Mouse (Mus musculus) liver (tissue): ENCODE data around the gene Clpsl2.
"Not testable (repeated sequence)": the region's sequence is repeated elsewhere in the genome, so short reads cannot be mapped to it uniquely, and the experiment has no call there.

Experiments
- DNase-seq: peaks from one replicate; pipeline ENCODE4 v3.0.0-alpha.2; 2020; ENCODE audit warnings: mixed read lengths

Gene Clpsl2

DNA sequence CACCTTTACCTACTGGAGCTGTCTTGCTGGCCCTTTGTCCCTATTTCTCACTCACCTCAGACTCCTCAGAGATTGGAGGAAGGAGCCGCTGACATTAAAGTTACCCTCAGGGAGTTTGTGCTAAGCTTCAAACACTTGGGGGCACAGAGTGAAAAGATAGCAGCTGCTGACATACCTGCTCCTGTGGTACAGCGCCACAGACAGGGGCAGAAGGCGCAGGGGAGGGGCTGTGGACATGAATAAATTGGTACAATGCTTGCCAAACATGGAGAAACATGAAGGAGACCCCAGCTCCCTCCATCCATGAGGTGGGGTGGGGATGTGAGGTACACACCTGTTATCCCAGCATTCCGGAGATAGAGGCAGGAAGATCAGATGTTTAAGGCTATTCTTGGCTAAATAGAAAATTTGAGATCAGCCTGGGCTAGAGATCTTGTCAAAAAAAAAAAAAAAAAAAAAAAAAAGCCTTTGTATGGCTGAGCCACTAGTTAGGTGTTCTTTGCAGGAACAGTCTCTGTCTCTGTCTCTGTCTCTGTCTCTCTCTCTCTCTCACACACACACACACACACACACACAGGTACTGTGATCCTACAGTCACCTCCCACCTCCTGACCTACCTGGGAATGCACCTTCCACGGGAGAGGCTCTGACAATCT is 28.0 kb upstream of the Clpsl2 start:
- DNase-seq: no peak

DNA sequence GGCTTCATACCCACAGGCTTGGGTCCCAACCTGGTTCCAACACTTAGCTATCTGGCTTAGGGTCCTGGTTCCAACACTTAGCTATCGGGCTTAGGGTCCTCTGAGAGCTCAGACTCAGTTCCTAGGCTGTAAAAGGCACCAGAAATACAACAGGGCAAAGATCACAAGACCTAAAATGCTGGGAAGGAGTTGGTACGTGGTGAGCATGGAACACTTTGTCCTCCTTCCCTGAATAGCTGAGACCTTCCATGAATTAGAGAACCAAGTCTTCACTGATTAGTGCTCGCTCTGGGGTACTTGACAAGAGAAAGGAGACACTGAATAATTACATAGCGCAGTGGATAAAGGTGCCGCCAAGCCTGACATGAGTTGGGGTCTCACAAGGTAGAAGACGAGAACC is 27.3 kb upstream of the Clpsl2 start:
- no peak for DNase-seq

DNA sequence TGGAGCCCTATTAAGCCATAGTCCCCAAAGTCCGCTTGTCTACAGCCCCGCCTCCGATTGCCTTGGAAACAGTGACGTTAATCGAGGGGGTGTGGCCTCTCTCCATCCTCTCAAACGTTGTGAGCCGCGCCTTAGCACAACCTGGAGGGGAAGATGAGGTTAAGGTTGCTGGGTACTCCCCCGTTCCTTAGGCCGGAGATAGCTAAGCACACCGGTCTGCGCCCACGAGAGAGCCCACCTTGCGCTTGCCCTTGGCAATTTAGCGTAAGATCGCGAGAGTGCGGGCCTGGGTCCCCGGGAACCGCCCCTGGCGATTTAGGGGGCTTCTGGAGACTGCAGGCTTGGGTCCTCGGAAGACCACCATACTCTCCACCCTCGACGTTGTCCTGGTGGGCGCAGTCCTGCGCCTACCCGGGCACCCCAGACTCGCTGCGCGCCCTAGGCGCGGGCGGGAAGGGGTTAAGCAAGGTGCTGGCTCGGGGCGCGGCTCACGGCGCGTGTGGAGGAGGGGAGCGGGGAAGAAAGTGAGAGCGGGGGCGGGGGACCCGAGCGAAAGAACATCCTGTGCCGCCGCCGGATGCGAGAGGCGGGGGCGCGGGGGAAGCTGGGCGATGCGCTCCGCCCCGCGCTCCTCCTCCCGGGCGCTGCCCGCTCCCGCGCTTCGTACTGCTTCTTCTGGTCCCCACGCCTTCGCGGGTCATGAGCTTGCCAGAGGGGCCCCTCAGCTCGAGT is 26.4 kb upstream of the Clpsl2 start:
- peak; percentile 81 for DNase-seq

DNA sequence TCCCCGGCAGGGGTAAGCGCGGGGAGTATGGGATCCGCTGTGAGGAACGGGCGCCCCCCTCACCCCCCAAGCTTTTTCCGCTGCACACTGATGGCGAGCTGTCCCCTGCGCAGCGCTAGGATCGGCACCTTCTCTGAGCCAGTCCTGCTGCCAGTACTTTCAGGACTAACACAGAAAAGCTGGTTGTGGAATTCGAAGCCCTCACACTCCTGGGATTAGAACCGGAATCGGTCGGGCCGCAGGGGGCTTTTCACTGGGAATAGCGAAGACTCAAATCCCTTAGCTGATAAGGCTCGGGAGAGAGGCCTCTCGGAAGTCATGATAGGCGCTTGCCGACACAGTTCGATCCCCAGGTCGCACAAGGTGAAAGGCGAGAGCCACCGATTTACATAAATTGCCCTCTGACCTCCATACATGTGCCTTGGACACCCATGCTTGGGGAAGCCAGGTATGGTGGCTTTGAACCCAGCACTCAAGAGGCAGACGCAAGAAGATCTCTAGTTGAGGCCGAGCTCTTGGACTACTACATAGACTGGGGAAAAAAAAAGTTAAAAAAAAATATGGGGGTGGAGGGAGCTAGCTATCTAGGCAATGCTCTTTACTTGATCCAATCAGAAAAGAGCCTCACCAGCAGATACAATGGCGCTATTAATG is 25.7 kb upstream of the Clpsl2 start:
- no peak for DNase-seq

DNA sequence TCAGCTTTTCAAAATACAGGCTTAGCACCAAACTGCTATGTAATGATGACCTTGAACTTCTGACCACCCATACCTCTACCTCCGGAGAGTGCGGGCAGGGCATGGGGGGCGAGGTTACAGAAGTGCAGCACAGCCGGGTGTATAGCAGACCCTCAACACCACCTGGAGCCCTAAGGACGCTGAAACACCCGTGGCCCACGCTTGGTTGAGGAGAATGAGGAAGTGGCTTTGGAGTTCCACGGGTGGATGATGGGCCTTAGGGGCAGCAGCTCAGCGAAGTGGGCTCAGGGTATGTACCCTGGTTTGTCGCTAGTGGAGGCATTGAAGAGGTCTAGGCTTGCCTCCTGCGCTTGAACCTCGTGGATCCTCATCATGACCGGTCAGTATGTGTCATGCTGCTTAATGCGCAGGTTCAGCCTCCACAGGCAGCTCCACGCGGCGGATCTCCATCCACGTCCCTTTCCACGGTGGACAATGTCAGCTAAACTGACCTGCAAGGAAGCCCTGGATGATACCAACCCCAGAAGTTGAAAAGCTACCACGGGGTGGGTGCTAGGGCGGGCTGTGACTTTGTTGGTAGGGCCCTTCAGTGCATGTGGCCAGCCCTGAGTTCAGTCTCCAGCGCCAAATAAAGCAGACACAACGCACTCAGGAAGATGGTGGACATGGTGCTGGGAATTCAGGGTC is 25.1 kb upstream of the Clpsl2 start:
- no peak for DNase-seq

DNA sequence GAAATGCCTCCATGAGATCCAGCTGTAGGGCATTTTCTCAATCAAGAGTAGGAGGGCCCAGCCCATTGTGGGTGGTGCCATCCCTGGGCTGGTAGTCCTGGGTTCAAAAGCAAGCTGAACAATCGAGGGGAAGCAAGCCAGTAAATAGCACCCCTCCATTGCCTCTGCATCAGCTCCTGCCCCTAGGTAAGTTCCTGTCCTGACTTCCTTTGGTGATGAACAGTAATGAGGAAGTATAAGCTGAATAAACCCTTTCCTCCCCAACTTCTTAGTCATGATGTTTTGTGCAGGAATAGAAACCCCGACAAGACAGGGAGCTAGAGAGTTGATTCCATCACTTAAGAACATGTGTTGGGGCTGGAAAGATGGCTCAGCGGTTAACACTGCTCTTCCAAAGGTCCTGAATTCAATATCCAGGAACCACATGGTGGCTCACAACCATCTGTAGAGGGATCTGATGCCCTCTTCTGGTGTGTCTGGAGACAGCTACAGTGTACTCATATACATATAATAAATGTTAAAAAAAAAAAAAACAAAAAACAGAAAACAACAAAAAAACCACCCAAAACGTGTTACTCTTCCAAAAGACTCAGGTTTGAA is 24.3 kb upstream of the Clpsl2 start:
- no peak for DNase-seq

DNA sequence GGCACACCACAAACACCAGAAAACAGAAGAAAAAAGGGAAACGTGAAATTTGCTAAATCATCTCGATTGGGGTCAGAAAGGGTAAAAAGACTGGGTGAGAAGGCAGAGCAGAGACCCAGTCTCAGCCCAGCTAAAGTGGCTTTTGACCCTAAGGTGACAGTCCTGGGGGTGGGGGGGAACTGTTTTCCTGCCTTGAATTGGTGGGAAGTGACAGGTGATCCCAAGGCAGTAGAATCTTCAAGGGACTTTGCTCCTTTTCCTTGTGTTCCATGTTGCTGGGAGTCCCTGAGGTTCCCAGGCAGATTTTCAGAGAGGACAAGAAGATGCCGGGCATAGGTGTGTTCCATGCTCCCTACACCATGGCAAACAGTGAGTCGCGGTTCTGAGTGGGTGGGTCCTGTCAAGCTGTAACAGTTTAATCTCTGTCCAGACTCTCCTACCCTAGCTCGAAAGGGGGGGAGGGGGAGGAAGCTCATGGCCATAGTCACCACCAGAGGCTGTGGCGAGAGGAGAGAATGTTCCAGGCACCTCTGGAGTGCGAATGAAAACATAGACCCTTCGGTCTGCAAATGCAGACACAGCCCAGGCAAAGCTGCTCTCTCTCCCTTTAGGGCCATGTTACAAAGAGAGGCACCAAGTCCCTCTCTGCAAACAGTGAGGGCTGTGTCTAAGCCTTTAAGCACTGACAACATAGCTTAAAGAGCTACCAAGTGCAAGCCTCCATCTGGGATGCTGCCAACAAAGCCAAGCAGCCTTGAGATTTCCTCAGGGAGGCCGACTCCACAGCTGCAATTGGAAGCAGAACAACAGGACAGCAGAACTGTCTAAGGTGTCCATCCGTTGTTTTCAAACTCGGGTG is 21.8 kb upstream of the Clpsl2 start:
- DNase-seq: no peak

DNA sequence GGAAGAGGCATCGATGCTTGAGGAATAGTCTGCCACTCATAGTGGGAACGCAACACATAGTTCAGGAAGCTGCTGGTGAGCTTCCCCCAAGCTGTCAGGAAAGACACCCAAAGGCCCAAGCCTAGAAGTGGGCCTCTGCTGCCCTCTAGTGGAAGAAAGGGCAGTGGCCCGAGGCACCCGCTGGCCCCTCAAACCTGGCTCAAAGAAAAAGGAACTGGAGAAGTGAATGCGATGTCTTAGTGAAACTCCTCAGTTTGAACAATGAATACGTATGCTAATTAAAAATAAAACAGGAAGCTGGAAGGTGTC is 21.2 kb upstream of the Clpsl2 start:
- peak; percentile 77 for DNase-seq

DNA sequence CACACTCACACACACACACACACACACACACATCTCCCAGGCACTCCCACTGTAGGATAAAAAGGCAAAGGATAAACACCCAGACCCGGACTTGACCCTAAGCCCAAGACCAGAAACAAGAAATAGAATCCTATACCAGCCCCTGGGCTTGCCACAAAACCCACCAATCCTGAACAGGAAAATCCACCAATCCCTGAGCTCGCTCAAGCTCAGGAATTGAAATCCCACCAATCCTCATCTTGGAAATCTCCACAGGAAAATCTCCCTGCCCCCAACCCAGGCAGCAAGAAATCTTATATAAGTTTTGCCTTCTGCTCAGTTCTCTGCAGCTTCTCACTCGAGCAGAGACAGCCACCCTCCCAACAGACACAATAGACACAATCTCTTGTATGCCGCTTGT is 20.1 kb upstream of the Clpsl2 start:
- no peak for DNase-seq

DNA sequence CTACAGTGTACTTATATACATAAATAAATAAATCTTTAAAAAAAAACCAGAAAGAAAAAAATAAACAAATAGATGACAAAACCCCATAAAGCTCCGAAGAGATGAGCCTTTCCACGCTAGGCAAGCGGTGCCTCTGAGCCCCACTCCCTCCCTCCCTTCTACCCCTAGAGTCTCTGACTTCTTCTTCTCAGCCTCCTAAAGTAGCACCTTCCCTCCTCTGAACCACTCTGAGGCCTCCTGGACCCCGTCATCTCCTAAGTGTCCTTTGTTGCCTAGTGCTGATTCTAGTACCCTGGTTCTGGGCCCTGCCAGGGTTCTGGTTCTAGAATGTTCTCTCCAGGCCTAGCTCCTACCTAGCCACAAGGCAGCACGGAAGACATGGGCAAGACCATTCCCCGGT is 18.7 kb upstream of the Clpsl2 start, which contains the start of gene Armc12:
Armc12 (plus strand) TSS at position 301 of the 400 bp plus-strand sequence.
- DNase-seq: no peak

DNA sequence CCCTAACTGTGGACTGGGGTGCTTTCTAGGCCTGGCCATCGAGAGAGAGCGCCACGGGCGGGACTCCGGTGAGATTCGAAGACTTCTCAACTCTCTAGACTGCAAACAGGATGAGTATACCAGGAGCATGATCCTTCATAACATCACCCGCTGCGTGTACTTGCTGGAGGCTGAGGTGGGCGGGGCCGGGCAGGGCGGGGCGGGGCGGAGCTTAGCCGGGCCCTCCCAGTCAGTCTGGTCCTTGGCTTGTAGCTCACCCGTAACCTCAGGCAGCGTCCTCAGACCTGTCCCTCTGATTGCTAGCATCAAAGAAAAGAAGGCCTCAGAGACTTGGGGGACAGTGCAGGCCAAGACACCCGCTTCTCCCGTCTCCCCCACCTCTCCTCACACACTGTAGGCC is 17.3 kb upstream of the Clpsl2 start:
- peak; percentile 63 for DNase-seq

DNA sequence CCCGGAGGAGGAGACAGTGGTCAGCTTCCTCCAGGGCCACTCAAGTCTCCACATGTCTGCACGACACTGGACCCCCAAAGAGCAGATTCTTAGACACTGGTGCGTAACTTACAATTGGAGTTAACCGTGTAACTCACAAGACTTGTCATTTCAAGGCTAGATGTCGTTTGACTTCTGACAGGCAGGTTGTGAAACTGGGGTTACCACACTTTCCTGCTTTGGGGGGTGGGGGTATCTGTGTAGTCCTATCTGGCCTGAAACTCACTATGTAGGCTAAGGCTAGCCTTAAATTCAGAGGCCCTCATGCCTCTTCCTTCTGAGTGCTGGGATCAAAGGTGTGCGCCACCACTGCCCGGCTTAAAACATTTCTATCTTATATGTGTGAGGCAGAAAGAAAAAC is 16.7 kb upstream of the Clpsl2 start:
- no peak for DNase-seq

DNA sequence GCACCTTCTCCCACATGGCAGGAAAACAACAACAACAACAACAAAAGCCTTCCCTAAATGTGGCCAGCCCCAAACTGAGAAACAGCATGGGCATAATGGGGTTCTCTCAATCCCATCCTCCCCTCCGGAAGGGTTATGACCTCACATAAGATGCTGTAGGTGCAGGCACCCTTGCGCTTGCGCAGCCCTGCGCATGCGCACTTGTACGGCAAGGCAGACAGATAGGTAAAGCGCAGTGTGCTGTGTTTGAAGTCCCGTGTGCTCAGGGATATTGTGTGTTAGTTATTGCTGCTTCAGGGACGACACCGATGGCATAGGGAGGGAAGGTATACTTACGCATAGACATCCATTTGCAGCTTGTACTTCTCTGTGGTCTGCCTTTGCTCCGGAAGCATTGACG is 15.9 kb upstream of the Clpsl2 start:
- no peak for DNase-seq

DNA sequence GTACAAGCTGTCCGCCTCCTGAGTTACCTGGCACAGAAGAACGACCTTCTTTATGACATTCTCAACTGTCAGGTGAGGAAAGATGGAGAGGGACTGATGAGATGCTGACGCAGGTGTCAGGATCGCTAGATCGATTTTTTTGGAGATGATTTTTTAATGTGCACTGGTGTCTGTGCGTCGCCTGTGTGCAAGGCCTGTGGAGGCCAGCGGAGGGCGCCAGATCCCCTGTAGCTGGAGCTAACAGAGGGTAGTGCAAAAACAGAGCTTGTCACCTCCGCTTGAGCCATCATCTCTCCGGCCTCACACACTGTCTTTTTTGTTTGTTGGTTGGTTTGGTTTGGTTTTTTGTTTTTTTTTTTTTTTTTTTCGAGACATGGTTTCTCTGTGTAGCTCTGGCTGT is 11.3 kb upstream of the Clpsl2 start:
- DNase-seq: no peak

DNA sequence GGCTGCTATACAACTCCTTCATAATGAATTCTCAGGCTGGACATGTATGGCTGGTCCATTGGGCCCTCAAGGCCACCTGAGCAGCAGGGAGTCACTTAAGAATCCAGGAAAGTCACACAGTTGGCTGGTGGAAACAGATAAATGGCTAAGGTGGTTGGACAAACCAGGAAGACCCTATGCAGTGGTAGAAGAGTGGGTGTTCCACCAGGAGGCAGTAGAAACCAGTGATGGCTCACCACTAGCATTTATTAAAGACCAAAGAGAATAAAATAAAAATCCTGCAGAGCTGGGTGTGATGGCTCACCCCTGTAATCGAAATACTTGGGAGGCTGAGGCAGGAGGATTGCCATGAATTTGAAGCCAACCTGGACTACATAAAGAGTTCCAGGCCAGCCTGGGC is 2.3 kb upstream of the Clpsl2 start:
- DNase-seq: no peak

DNA sequence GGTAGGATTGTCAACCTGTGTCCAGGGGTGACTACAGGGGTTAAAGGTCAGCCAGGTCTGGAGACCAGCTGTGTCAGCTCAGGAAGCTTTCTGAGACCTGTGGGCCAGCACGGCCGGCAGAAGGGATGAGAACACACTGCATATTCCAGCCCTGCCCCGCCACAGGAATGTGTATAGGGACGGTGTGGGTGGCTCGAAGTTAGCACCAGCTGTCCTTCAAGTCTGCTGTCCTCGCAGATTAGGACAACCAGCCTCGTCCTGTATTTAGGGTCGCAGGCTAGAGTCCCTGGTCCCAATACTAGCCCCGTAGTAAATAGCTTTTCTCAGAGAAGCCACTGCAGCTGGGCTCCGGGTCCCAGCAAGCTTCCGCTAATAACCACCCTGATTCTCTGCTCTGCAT is 661 bp upstream of the Clpsl2 start:
- no peak for DNase-seq

DNA sequence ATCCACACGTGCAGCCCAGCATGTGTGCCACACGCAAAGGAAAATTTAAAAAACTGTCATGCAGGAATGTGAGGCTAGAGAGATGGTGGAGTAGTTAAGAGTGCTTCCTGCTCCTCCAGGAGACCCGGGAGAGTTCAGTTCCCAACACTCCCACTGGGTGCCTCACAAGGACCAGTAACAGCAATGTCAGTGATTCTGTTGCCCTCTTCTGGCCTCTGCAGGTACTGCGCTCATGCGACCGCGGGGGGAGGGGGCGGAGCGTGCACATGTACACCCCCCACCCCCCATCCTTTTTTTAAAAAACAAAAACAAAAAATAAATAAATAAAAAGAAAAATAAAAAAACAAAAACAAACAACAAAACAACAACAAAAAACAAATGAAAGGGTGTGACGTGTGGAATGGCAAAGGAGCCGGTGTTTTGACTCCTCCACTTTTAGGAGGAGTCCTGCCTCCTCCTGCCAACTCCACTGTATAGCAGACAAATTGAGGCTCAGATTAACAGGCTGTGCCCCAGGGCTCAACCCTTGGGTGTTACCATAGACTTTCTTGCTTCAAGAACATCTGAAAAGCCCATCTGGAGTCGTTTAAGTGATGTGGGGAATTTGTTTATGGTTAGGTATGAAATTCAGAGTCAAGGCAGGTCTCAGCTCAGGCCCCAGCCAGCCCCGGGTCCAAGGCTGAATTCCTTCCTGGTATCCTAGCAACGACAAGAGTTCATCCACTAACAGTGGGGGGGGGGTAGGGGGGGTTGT is 4.0 kb downstream of the Clpsl2 start:
- peak; percentile 58 for DNase-seq

DNA sequence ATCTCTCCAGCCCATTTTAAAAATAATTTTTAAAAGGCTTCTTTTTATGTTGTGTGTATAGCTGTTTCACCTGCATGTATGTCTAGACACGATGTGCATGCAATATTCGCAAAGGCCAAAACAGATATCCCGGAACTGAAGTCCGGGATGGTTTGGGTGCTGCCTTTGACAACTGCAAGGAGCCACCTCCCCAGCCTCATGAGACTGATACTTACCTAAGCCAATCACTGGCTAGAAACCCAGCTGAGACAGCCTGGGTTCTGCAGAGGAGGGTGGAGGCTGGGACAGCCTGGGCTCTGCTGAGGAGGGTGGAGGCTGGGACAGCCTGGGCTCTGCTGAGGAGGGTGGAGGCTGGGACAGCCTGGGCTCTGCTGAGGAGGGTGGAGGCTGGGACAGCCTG is 4.8 kb downstream of the Clpsl2 start:
- DNase-seq: not testable (repeated sequence)

DNA sequence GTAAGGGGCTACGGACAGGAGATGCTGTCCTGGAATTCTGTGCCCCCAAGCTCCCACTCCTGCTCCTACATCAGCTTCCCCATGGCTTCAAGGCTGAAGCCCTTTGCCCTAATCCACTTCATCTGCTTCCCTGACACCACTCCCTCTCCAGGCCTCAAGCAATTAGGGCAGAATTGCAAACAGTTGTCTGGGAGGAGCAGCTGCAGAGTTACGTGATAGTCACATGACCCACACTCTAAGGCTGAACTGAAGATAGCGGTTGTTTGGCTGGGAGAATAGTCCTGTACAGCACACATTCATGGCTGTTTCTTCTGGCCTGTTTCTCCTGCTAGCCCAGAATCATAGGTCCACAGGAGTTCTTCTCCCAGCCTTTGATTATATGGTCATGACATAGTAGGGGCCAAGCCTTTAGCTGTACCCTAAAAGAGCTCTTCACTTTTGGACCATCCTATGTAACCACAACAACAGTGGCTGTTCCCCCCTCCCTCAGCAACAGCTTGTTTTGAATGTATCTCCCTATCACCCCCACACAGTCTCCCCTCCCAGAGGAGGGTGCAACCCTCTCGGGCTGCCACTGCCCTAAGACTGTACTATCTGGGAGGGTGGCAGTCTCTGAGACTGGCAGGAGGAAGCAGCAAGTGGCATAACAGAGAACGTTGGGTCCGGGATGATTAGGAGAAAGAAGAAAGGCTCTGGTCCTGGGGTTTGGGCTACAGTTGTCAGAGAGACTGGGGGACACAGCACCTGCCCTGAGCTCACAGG is 7.6 kb downstream of the Clpsl2 start:
- no peak for DNase-seq

DNA sequence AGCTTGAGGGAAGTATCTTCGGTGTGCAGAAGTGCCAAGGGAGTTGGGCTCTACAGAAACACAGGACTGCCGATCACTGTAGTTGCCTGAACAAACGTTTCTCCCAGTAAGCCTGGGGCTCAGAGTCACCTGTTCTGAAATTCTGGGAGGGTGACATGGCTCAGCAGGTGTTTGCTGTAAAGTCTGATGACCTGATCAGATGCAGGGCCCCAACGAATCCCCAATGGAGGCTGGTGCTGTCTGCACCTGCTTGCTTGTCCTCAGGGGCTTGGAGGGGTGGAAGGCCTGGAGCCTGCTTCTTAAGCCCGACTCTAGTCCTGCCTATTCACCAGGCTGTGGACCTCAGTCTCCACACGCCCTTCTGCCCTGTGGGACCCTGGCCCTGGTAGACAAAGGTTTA is 8.6 kb downstream of the Clpsl2 start:
- no peak for DNase-seq

DNA sequence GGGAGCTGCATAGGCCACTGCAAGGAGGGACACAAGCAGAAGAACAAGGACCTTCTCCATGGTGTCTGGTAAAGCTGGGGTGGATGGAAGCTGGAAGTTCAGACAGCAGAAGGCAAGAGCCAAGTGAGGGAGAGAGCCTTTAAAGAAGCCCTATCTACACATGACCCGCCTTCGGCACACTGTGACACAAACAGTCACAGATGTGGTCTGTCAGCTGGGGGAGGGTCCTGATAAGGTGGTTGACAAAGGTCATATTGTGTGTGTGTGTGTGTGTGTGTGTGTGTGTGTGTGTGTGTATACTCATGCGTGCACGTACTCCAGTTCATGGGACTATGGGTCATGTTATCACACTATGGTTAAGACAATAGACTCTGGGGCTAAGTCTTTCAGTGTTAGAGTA is 11.4 kb downstream of the Clpsl2 start, which contains the start of gene Clps:
Clps (minus strand) TSS at position 169 of the 400 bp plus-strand sequence.
- no peak for DNase-seq
